Mouse (Mus musculus): ENCODE data around the gene Mboat2.

Mboat2 gene

GRCm38 (mm10) chr12:24841115-24841879 is 10.6 kb downstream of the Mboat2 start:
- DNase-seq (ENCODE audit: low read depth, low spot score) = no peak
- Histone ChIP-seq H3K36me3 (ENCODE audit: control insufficient read depth, insufficient read depth, low read length, poor library complexity, severe bottlenecking) (no peaks in the 10 kb centered on the region), H3K27me3 (ENCODE audit: control insufficient read depth, insufficient read depth, low read length, poor library complexity, severe bottlenecking) (no peaks in the 10 kb centered on the region)

- DNase-seq (ENCODE audit: low read depth, low spot score) = no peak
- H3K27me3 ChIP-seq (ENCODE audit: control insufficient read depth, insufficient read depth, low read length, poor library complexity, severe bottlenecking) = no peaks in the 10 kb centered on the region
- no peaks in the 10 kb centered on the region for H3K36me3 ChIP-seq (ENCODE audit: control insufficient read depth, insufficient read depth, low read length, poor library complexity, severe bottlenecking)
These were observed 11.7 kb downstream of the Mboat2 start for GRCm38 (mm10) chr12:24842299-24842910.

- no peaks in the 10 kb centered on the region for H3K27me3 ChIP-seq (ENCODE audit: control insufficient read depth, insufficient read depth, low read length, poor library complexity, severe bottlenecking)
- DNase-seq (ENCODE audit: low read depth, low spot score) = no peak
- H3K36me3 ChIP-seq (ENCODE audit: control insufficient read depth, insufficient read depth, low read length, poor library complexity, severe bottlenecking) = no peaks in the 10 kb centered on the region
These were observed 12.9 kb downstream of the Mboat2 start for GRCm38 (mm10) chr12:24843395-24844072.

GRCm38 (mm10) chr12:24845344-24845743 is 14.7 kb downstream of the Mboat2 start:
- no peaks in the 10 kb centered on the region for H3K27me3 ChIP-seq (ENCODE audit: control insufficient read depth, insufficient read depth, low read length, poor library complexity, severe bottlenecking)
- DNase-seq (ENCODE audit: low read depth, low spot score) = no peak
- H3K36me3 ChIP-seq (ENCODE audit: control insufficient read depth, insufficient read depth, low read length, poor library complexity, severe bottlenecking) = no peaks in the 10 kb centered on the region

GRCm38 (mm10) chr12:24848107-24848506 is 17.4 kb downstream of the Mboat2 start:
- Histone ChIP-seq H3K36me3 (ENCODE audit: control insufficient read depth, insufficient read depth, low read length, poor library complexity, severe bottlenecking) (no peaks in the 10 kb centered on the region), H3K27me3 (ENCODE audit: control insufficient read depth, insufficient read depth, low read length, poor library complexity, severe bottlenecking) (no peaks in the 10 kb centered on the region)
- DNase-seq (ENCODE audit: low read depth, low spot score) = no peak

GRCm38 (mm10) chr12:24857354-24857753 is 26.7 kb downstream of the Mboat2 start:
- no peaks in the 10 kb centered on the region for H3K27me3 ChIP-seq (ENCODE audit: control insufficient read depth, insufficient read depth, low read length, poor library complexity, severe bottlenecking)
- DNase-seq (ENCODE audit: low read depth, low spot score) = no peak
- H3K36me3 ChIP-seq (ENCODE audit: control insufficient read depth, insufficient read depth, low read length, poor library complexity, severe bottlenecking) = no peaks in the 10 kb centered on the region

- Histone ChIP-seq H3K36me3 (ENCODE audit: control insufficient read depth, insufficient read depth, low read length, poor library complexity, severe bottlenecking) (no peaks in the 10 kb centered on the region), H3K27me3 (ENCODE audit: control insufficient read depth, insufficient read depth, low read length, poor library complexity, severe bottlenecking) (no peaks in the 10 kb centered on the region)
- DNase-seq (ENCODE audit: low read depth, low spot score) = no peak
These were observed 28.7 kb downstream of the Mboat2 start for GRCm38 (mm10) chr12:24859357-24859756.

- H3K27me3 ChIP-seq (ENCODE audit: control insufficient read depth, insufficient read depth, low read length, poor library complexity, severe bottlenecking) = no peaks in the 10 kb centered on the region
- DNase-seq (ENCODE audit: low read depth, low spot score) = no peak
- no peaks in the 10 kb centered on the region for H3K36me3 ChIP-seq (ENCODE audit: control insufficient read depth, insufficient read depth, low read length, poor library complexity, severe bottlenecking)
These were observed 29.8 kb downstream of the Mboat2 start for GRCm38 (mm10) chr12:24860436-24860835.

- no peaks in the 10 kb centered on the region for H3K27me3 ChIP-seq (ENCODE audit: control insufficient read depth, insufficient read depth, low read length, poor library complexity, severe bottlenecking)
- no peak for DNase-seq (ENCODE audit: low read depth, low spot score)
- H3K36me3 ChIP-seq (ENCODE audit: control insufficient read depth, insufficient read depth, low read length, poor library complexity, severe bottlenecking) = no peaks in the 10 kb centered on the region
These were observed 33.1 kb downstream of the Mboat2 start for GRCm38 (mm10) chr12:24863762-24864161.

- DNase-seq (ENCODE audit: low read depth, low spot score) = no peak
- Histone ChIP-seq H3K36me3 (ENCODE audit: control insufficient read depth, insufficient read depth, low read length, poor library complexity, severe bottlenecking) (no peaks in the 10 kb centered on the region), H3K27me3 (ENCODE audit: control insufficient read depth, insufficient read depth, low read length, poor library complexity, severe bottlenecking) (no peaks in the 10 kb centered on the region)
These were observed 36.0 kb downstream of the Mboat2 start for GRCm38 (mm10) chr12:24866645-24867044.

- Histone ChIP-seq H3K36me3 (ENCODE audit: control insufficient read depth, insufficient read depth, low read length, poor library complexity, severe bottlenecking) (no peaks in the 10 kb centered on the region), H3K27me3 (ENCODE audit: control insufficient read depth, insufficient read depth, low read length, poor library complexity, severe bottlenecking) (no peaks in the 10 kb centered on the region)
- DNase-seq (ENCODE audit: low read depth, low spot score) = no peak
These were observed 38.0 kb downstream of the Mboat2 start for GRCm38 (mm10) chr12:24868694-24869093.

- no peak for DNase-seq (ENCODE audit: low read depth, low spot score)
- H3K36me3 ChIP-seq (ENCODE audit: control insufficient read depth, insufficient read depth, low read length, poor library complexity, severe bottlenecking) = no peaks in the 10 kb centered on the region
- H3K27me3 ChIP-seq (ENCODE audit: control insufficient read depth, insufficient read depth, low read length, poor library complexity, severe bottlenecking) = no peaks in the 10 kb centered on the region
These were observed 38.6 kb downstream of the Mboat2 start for GRCm38 (mm10) chr12:24869231-24869630.

GRCm38 (mm10) chr12:24870901-24871300 is 40.2 kb downstream of the Mboat2 start:
- Histone ChIP-seq H3K27me3 (ENCODE audit: control insufficient read depth, insufficient read depth, low read length, poor library complexity, severe bottlenecking) (no peaks in the 10 kb centered on the region), H3K36me3 (ENCODE audit: control insufficient read depth, insufficient read depth, low read length, poor library complexity, severe bottlenecking) (no peaks in the 10 kb centered on the region)
- no peak for DNase-seq (ENCODE audit: low read depth, low spot score)

GRCm38 (mm10) chr12:24872264-24872663 is 41.6 kb downstream of the Mboat2 start:
- H3K36me3 ChIP-seq (ENCODE audit: control insufficient read depth, insufficient read depth, low read length, poor library complexity, severe bottlenecking) = no peaks in the 10 kb centered on the region
- no peak for DNase-seq (ENCODE audit: low read depth, low spot score)

GRCm38 (mm10) chr12:24872689-24873088 is 42.0 kb downstream of the Mboat2 start:
- no peak for DNase-seq (ENCODE audit: low read depth, low spot score)
- H3K27me3 ChIP-seq (ENCODE audit: control insufficient read depth, insufficient read depth, low read length, poor library complexity, severe bottlenecking) = no peaks in the 10 kb centered on the region
- no peaks in the 10 kb centered on the region for H3K36me3 ChIP-seq (ENCODE audit: control insufficient read depth, insufficient read depth, low read length, poor library complexity, severe bottlenecking)

More at GRCm38 (mm10) chr12:24872264-24872663, 41.6 kb downstream of the Mboat2 start:
- H3K27me3 ChIP-seq (ENCODE audit: control insufficient read depth, insufficient read depth, low read length, poor library complexity, severe bottlenecking) = no peaks in the 10 kb centered on the region

Data from splenic B cell, adult 2 months (primary cell).